Mouse (Mus musculus) macrophage (primary cell): ENCODE data around the gene Mgarp. TPM values are rescaled to one million over a fixed set of nuclear protein-coding genes. Genes with fewer than 3 reads are reported as not detected.
"Not testable (repeated sequence)": the region's sequence is repeated elsewhere in the genome, so short reads cannot be mapped to it uniquely, and the experiment has no call there.

ENCODE experiments used
- H3K27ac ChIP-seq: fragments of 350-480 bp; formaldehyde crosslinking; 2 replicates; pipeline ENCODE4 v1.9.0; 2021
- H3K36me3 ChIP-seq: fragments of 350-480 bp; formaldehyde crosslinking; 2 replicates; pipeline ENCODE4 v1.9.0; 2021; ENCODE audit errors: inconsistent target
- H3K4me3 ChIP-seq: fragments of 350-480 bp; formaldehyde crosslinking; 2 replicates; pipeline ENCODE4 v1.9.0; 2021; ENCODE audit errors: inconsistent target
- H3K79me2 ChIP-seq: fragments of 350-480 bp; formaldehyde crosslinking; 2 replicates; pipeline ENCODE4 v1.9.0; 2021; ENCODE audit errors: inconsistent target
- WGBS: methylation state at CpG from one replicate; pipeline ENCODE4 v1.1.7; 2026; ENCODE audit warnings: inconsistent platforms; ENCODE audit not compliant: missing documents; 5-methylcytosine and 5-hydroxymethylcytosine counted together
- polyA plus RNA-seq: library from polyadenylated mRNA; stranded (reverse); fragments of 250-400 nt; gene quantifications from 3 replicates; pipeline ENCODE4 v1.2.4, GENCODE M21; 2018; ENCODE audit warnings: inconsistent platforms

Gene Mgarp
- polyA plus RNA-seq, 1 experiment from 2014 or later: not detected

DNA sequence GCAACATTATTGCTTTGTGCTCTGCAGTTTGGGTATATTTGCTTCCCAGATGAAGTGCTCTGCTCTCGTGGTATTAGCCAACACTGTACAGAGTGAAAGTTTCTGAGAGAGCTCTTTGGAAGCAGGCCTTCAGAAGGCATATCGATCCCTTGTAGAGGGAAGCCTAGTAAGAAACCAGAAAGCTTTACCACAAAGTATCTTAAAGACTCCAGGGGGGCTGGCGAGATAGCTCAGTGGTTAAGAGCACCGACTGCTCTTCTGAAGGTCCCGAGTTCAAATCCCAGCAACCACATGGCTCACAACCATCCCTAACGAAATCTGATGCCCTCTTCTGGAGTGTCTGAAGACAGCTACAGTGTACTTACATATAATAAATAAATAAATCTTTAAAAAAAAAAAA, 52.4 kb downstream of the Mgarp start:
- H3K36me3 ChIP-seq, H3K27ac ChIP-seq, H3K4me3 ChIP-seq, H3K79me2 ChIP-seq: not testable (repeated sequence)
- 95% methylated on average over 6 of the region's 6 CpGs for WGBS

DNA sequence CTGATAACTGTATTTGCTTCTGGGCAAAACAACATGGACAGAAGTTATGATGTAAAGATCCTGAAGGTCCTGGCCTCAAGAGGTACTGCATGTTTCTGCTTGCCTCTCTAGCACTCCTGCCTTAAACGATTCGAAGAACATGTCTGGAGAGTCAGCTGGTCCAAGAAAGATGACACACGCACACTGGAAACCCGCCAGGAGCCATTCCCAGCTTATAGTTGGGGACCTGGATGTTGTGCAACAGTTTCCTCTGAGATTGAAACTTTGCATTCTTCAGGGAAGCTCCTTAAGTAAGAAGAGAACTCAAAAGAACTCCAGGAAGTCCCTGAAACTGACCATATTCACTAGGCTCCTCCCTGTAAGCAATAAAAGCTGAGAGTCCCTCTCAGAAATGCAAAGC, 53.3 kb downstream of the Mgarp start:
- 83% methylated on average over 4 of the region's 4 CpGs for WGBS
- H3K27ac ChIP-seq: no peak overlapping the region
- no peaks in the 10 kb centered on the region for H3K36me3 ChIP-seq
- H3K79me2 ChIP-seq: peaks cover 16% of the 10 kb centered on the region
- H3K4me3 ChIP-seq: no peak overlapping the region

GRCm38 (mm10) chr3:51342152-51342551, 54.4 kb downstream of the Mgarp start:
- Histone ChIP-seq H3K36me3 (no peaks in the 10 kb centered on the region), H3K27ac (peak overlapping the region; percentile 74), H3K4me3 (peak overlapping the region; percentile 75), H3K79me2 (peaks cover 27% of the 10 kb centered on the region)
- WGBS: 2% methylated on average over 9 of the region's 9 CpGs

- Histone ChIP-seq H3K79me2 (peaks cover 34% of the 10 kb centered on the region), H3K4me3 (peak overlapping the region; percentile 75), H3K36me3 (no peaks in the 10 kb centered on the region), H3K27ac (peak overlapping the region; percentile 74)
- WGBS: under 1% methylated on average over 69 of the region's 86 CpGs
These were observed 55.1 kb downstream of the Mgarp start for GRCm38 (mm10) chr3:51341268-51342081.

DNA sequence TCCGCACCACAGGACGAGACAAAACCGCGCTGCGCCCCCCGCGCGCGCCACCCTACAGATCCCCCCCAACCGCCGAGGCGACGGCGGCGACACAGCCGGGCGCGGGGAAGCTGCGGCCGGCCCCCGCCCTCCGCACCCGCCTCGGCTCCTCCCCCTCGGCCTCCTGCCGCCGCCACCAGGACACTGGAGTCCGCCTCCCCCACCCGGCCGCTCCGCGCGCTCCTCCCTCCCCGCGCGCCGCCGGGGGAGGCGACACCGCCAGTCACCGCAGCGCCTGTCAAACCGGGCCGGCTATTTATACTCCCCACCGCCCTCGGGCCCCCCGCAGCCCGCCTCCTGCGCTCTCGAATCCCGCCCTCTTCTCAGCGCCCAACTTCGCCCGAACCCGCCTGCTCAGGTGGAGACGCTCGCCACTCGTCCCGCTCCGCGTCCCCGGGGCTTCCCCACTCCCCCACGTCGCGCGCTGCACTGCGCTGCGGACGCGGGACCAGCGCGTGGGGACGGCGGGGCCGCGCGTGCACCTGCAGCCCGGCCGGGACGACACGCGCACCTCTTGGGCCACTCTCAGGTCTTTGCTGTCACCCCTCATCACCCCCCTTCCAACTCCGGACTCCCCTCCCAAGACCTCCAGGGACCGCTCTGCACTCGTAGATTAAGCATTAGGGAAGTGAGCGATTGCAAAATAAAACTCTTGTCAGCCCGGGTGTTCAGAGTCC, 55.8 kb downstream of the Mgarp start, which contains the start of gene Elf2:
Elf2 (minus strand) TSS at position 112 of the 716 bp plus-strand sequence.
- Histone ChIP-seq H3K27ac (peak within 1 kb of the TSS; percentile 74), H3K4me3 (peak within 1 kb of the TSS; percentile 76), H3K79me2 (peaks cover 42% of the 10 kb centered on the region), H3K36me3 (no peaks in the 10 kb centered on the region)
- under 1% methylated on average over 62 of the region's 87 CpGs for WGBS

DNA sequence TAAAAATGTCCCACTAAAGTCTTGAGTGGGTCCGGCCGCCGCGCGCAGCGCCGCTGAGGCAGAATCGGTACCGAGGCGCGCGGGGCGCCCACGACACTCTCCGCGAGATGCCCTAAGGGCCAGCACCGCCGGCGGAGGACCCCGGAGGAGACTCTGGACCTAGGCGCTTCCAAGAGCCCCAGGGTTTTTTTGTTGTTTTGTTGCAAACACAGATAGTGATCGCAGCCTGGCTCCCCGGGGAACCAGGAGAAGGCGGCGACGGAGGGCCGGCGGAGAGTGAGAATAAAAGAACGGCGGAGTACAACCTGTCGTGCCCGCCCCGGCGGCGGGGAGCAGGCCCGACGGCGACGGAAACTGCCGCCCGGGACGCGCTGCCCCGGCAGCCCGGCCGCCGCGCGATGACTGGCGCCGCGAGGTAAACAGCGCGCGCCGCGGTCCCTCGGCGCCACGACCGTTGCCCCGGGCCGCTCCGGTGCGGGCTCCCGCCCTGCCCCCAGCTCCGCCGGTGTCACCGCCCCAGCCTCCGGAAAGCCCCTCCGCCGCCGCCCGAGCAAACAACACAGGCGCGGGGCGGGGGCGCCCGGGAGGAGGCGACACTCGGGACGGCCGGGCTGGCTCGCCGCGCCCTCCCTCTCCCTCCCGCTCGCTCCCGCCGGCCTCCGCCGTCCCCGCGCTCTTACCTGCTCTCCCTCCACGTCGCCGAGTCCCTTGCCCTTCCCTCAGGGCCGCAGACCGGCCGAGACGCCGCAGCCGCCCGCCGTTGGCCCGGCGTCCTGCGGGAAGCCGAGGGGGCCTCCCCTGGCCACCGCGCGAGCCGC, 56.6 kb downstream of the Mgarp start:
- Histone ChIP-seq H3K27ac (peak overlapping the region; percentile 74), H3K79me2 (peaks cover 49% of the 10 kb centered on the region), H3K4me3 (peak overlapping the region; percentile 76), H3K36me3 (no peaks in the 10 kb centered on the region)
- WGBS: under 1% methylated on average over 103 of the region's 113 CpGs

GRCm38 (mm10) chr3:51339378-51339733, 57.2 kb downstream of the Mgarp start:
- peak overlapping the region; percentile 76 for H3K4me3 ChIP-seq
- peak overlapping the region; percentile 74 for H3K27ac ChIP-seq
- no peaks in the 10 kb centered on the region for H3K36me3 ChIP-seq
- 2% methylated on average over 9 of the region's 9 CpGs for WGBS
- peaks cover 55% of the 10 kb centered on the region for H3K79me2 ChIP-seq

Other genes with a start within 250 kb of the Mgarp start
- gene Noct, start 172.3 kb downstream of the Mgarp start, polyA plus RNA-seq: 3.9 to 14.9 TPM (median 7.7 TPM) in 3 replicates
- gene Elf2, start 56.1 kb downstream of the Mgarp start, polyA plus RNA-seq: 38.0 to 40.4 TPM (median 38.7 TPM) in 3 replicates
- gene Ndufc1, start 12.2 kb upstream of the Mgarp start, polyA plus RNA-seq: 52.1 to 187 TPM (median 175 TPM) in 3 replicates
- gene Naa15, start 18.4 kb upstream of the Mgarp start, polyA plus RNA-seq: 23.7 to 44.8 TPM (median 39.3 TPM) in 3 replicates
- gene Rab33b, start 87.2 kb upstream of the Mgarp start, polyA plus RNA-seq: 7.2 to 11.2 TPM (median 8.8 TPM) in 3 replicates
- 11.1 to 27.1 TPM (median 17.9 TPM) in 3 replicates for gene Setd7, start 164.1 kb upstream of the Mgarp start, polyA plus RNA-seq